Mouse (Mus musculus): ENCODE measurements at regions not wholly inside any gene's neighbourhood (a gene's known extent, or its start where the extent isn't known, plus 50 kb on each side); places are given as distances from the start of the nearest gene placed in this dataset.

- no peak for ATAC-seq (replicated peaks; ENCODE audit: poor library complexity, severe bottlenecking)
Observed at GRCm38 (mm10) chr12:21492549-21493291, 75.3 kb upstream of the Ywhaq start.

- no peak for ATAC-seq (replicated peaks; ENCODE audit: poor library complexity, severe bottlenecking)
Observed at GRCm38 (mm10) chr12:21481644-21482043, 64.2 kb upstream of the Ywhaq start.

- ATAC-seq (replicated peaks; ENCODE audit: poor library complexity, severe bottlenecking), result no peak
Observed at GRCm38 (mm10) chr12:21480226-21480625, 62.8 kb upstream of the Ywhaq start.

GRCm38 (mm10) chr12:21479251-21479650 lies 61.8 kb upstream of the Ywhaq start:
- ATAC-seq (replicated peaks; ENCODE audit: poor library complexity, severe bottlenecking), result no peak

DNA sequence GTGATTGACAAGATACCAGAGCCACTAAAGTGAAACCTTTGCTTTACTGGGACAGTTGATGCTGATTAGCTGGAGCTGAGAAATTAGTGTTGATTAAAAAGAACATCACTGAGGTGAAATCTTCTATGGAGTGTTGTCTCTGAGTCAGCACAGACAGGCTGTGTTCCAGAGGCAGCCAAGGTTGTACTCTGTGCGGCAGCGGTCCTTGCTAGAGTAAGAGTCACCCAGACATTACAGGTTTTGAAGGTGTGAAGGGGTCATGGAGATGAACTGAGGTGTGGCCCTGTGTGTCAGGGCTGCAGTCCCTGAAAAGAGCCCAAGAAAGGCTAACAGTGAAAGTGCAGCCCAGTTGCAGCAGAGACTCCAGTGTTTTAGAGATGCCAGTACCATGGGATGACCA lies 59.1 kb upstream of the Ywhaq start:
- no peak for ATAC-seq (replicated peaks; ENCODE audit: poor library complexity, severe bottlenecking)

DNA sequence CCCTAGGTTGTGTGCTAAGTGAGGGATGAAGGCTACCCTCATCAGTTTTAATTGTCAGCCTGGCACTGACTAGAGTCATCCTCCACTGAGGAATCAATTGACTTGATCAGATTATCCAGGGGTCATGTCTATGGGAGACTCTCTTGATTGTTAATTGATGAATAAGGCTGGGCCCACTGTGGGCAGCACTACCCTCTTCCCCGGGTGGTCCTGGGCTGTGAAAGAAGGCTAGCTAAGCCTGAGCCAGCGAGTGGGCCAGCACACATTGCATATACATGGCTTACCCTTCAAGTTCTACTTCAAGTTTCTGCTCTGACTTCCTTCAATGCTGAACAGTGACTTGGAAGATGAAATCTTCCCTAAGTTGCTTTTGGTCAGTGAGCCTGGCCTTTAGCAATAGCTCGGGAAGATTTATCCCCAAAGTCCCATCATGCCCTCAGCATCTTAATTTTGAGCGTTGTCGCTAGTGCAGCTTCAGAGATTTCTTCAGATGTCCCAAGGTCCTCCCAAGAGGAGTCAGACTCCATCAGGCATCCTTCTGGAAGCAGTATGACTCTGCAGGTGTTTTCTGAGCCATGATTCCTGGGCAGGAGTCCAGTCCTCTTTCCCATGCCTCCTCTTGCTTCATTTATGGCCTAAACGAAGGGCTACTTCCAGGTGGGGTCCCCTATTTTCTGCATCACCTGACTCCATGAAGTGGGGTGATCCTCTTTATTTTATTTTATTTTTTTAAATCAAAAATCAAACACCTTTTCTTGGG lies 55.7 kb upstream of the Ywhaq start:
- no peak for ATAC-seq (replicated peaks; ENCODE audit: poor library complexity, severe bottlenecking)

- ATAC-seq (replicated peaks; ENCODE audit: poor library complexity, severe bottlenecking), result peak; percentile 50
Observed at GRCm38 (mm10) chr12:21472487-21472886, 55.0 kb upstream of the Ywhaq start.

DNA sequence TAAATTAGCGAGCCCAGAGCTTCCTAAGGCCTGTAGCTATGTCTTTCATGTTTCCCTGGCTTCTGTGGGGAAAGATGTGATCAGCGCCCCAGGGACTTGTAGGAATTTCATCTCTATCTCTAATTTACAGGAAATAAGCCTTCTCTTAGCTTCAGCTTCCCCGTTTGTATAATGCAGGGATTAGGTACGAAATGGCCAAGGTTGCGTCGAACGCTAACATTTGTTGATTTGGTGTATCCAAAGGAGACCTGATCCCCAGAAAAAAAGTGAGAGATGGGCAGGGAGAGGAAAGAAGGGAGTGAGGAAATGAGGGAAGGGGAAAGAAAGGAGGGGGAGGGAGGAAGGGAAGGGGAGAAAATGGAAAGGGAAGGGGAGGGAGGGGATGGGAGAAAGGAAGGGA lies 54.5 kb upstream of the Ywhaq start:
- no peak for ATAC-seq (replicated peaks; ENCODE audit: poor library complexity, severe bottlenecking)

GRCm38 (mm10) chr12:21470286-21470685 lies 52.8 kb upstream of the Ywhaq start:
- no peak for ATAC-seq (replicated peaks; ENCODE audit: poor library complexity, severe bottlenecking)

All from granulocyte monocyte progenitor cell, adult 5-6 weeks (primary cell).